Mouse (Mus musculus) fibroblast of lung, adult 2 months (primary cell): Measurements from ENCODE around the gene Tedc2.

ENCODE experiments used
- DNase-seq: peaks from one replicate; pipeline ENCODE4 v3.0.0-alpha.2; 2011; ENCODE audit warnings: low read depth

Gene Tedc2

GRCm38 (mm10) chr17:24220435-24221411 lies at the start of gene Tedc2:
TSS of gene Tedc2 (minus strand) at chr17:24220851.
- DNase-seq, result peak; percentile 92

- no peak for DNase-seq
Observed at GRCm38 (mm10) chr17:24267133-24267532, 46.5 kb upstream of the Tedc2 start.

GRCm38 (mm10) chr17:24264766-24265165 lies 44.1 kb upstream of the Tedc2 start:
- DNase-seq, result no peak

- no peak for DNase-seq
Observed at GRCm38 (mm10) chr17:24260516-24260915, 39.9 kb upstream of the Tedc2 start.

- no peak for DNase-seq
Observed at GRCm38 (mm10) chr17:24259702-24260101, 39.1 kb upstream of the Tedc2 start.

- no peak for DNase-seq
Observed at GRCm38 (mm10) chr17:24258981-24259380, 38.3 kb upstream of the Tedc2 start.

- no peak for DNase-seq
Observed at GRCm38 (mm10) chr17:24252329-24252728, 31.7 kb upstream of the Tedc2 start.

- peak; percentile 93 for DNase-seq
Observed at GRCm38 (mm10) chr17:24251320-24252069, 30.8 kb upstream of the Tedc2 start, which contains the start of gene Ccnf. TSS of gene Ccnf (minus strand) at chr17:24251484.

GRCm38 (mm10) chr17:24250988-24251319 lies 30.3 kb upstream of the Tedc2 start:
- no peak for DNase-seq

GRCm38 (mm10) chr17:24248641-24249040 lies 28.0 kb upstream of the Tedc2 start:
- DNase-seq, result no peak

- no peak for DNase-seq
Observed at GRCm38 (mm10) chr17:24244061-24244460, 23.4 kb upstream of the Tedc2 start.

GRCm38 (mm10) chr17:24243311-24243969 lies 22.8 kb upstream of the Tedc2 start:
- DNase-seq, result no peak

GRCm38 (mm10) chr17:24236921-24237320 lies 16.3 kb upstream of the Tedc2 start:
- no peak for DNase-seq

- no peak for DNase-seq
Observed at GRCm38 (mm10) chr17:24236479-24236878, 15.8 kb upstream of the Tedc2 start.

- DNase-seq, result no peak
Observed at GRCm38 (mm10) chr17:24227941-24228340, 7.3 kb upstream of the Tedc2 start.

- DNase-seq, result no peak
Observed at GRCm38 (mm10) chr17:24226721-24227120, 6.1 kb upstream of the Tedc2 start.

- DNase-seq, result no peak
Observed at GRCm38 (mm10) chr17:24225851-24226250, 5.2 kb upstream of the Tedc2 start.

GRCm38 (mm10) chr17:24224741-24225140 lies 4.1 kb upstream of the Tedc2 start:
- DNase-seq, result no peak

GRCm38 (mm10) chr17:24223513-24223912 lies 2.9 kb upstream of the Tedc2 start:
- DNase-seq, result no peak

GRCm38 (mm10) chr17:24222653-24223052 lies 2.0 kb upstream of the Tedc2 start:
- DNase-seq, result no peak

- no peak for DNase-seq
Observed at GRCm38 (mm10) chr17:24216836-24217235, 3.8 kb downstream of the Tedc2 start.

- peak; percentile 21 for DNase-seq
Observed at GRCm38 (mm10) chr17:24213186-24213585, 7.5 kb downstream of the Tedc2 start.
